Mouse (Mus musculus): ENCODE measurements around the gene Det1. TPM values are rescaled to one million over a fixed set of nuclear protein-coding genes. Genes with fewer than 3 reads are reported as not detected.

Gene Det1
- total RNA-seq, 1 experiment = 14.5 TPM

GRCm38 (mm10) chr7:78884139-78884538, 37.1 kb upstream of the Det1 start:
- H3K4me1 ChIP-seq (ENCODE audit: control insufficient read depth in 2 of 2, insufficient read depth in 2 of 2, low read length in 2 of 2, poor library complexity in 1 of 2) = peaks cover 0 to 2% of the 10 kb centered on the region in 2 experiments; a peak in 1 of 4 replicates
- TF ChIP-seq MAFK (IDR thresholded peaks at IDR 0.05; ENCODE audit: insufficient read depth, low read depth, low read length) = no peak
- H3K9me3 ChIP-seq (ENCODE audit: control insufficient read depth, insufficient read depth, low read depth, low read length) = no peaks in the 10 kb centered on the region
- H3K4me3 ChIP-seq (ENCODE audit: insufficient read depth in 1 of 2, low read depth in 1 of 2, low read length in 2 of 2, poor library complexity in 1 of 2, severe bottlenecking in 1 of 2) = no peak overlapping the region
- no peak overlapping the region for H3K9ac ChIP-seq (ENCODE audit: insufficient read depth, low read depth, low read length, poor library complexity, severe bottlenecking)
- no peaks in the 10 kb centered on the region for H3K36me3 ChIP-seq (ENCODE audit: control insufficient read depth, insufficient read depth, low read length, poor library complexity, severe bottlenecking)
- H3K27ac ChIP-seq (ENCODE audit: insufficient read depth, low read depth, low read length, poor library complexity, severe bottlenecking) = no peak overlapping the region
- no peak for DNase-seq (ENCODE audit: low read depth, low spot score)
- in situ Hi-C loops (cut with MboI; ENCODE audit: low sequenced_read_pairs in 2 of 2, unreplicated experiment in 2 of 2) = no loop called here

- no peaks in the 10 kb centered on the region for H3K9me3 ChIP-seq (ENCODE audit: control insufficient read depth, insufficient read depth, low read depth, low read length)
- no peak overlapping the region for H3K9ac ChIP-seq (ENCODE audit: insufficient read depth, low read depth, low read length, poor library complexity, severe bottlenecking)
- DNase-seq (ENCODE audit: low read depth, low spot score) = no peak
- no peaks in the 10 kb centered on the region for H3K36me3 ChIP-seq (ENCODE audit: control insufficient read depth, insufficient read depth, low read length, poor library complexity, severe bottlenecking)
- in situ Hi-C loops (cut with MboI; ENCODE audit: low sequenced_read_pairs in 2 of 2, unreplicated experiment in 2 of 2) = no loop called here
- TF ChIP-seq CHD2 (IDR thresholded peaks at IDR 0.05; ENCODE audit: low read depth, low read length) (no peak), ZNF384 (IDR thresholded peaks at IDR 0.05; ENCODE audit: low read depth, low read length) (no peak), ZC3H11A (IDR thresholded peaks at IDR 0.05; ENCODE audit: borderline replicate concordance, low read depth, low read length) (no peak)
- no peak overlapping the region for H3K4me3 ChIP-seq (ENCODE audit: insufficient read depth in 1 of 2, low read depth in 1 of 2, low read length in 2 of 2, poor library complexity in 1 of 2, severe bottlenecking in 1 of 2)
- H3K27ac ChIP-seq (ENCODE audit: insufficient read depth, low read depth, low read length, poor library complexity, severe bottlenecking) = no peak overlapping the region
- H3K4me1 ChIP-seq (ENCODE audit: control insufficient read depth in 2 of 2, insufficient read depth in 2 of 2, low read length in 2 of 2, poor library complexity in 1 of 2) = peaks cover 0 to 2% of the 10 kb centered on the region in 2 experiments; a peak in 1 of 4 replicates
Observed at GRCm38 (mm10) chr7:78883726-78884060, 36.6 kb upstream of the Det1 start.

GRCm38 (mm10) chr7:78883016-78883725, 36.1 kb upstream of the Det1 start:
- Histone ChIP-seq H3K4me3 (ENCODE audit: insufficient read depth in 1 of 2, low read depth in 1 of 2, low read length in 2 of 2, poor library complexity in 1 of 2, severe bottlenecking in 1 of 2) (peak overlapping the region in 1 of 2 experiments; percentile 40; a peak in 2 of 4 replicates), H3K27ac (ENCODE audit: insufficient read depth, low read depth, low read length, poor library complexity, severe bottlenecking) (no peak overlapping the region), H3K4me1 (ENCODE audit: control insufficient read depth in 2 of 2, insufficient read depth in 2 of 2, low read length in 2 of 2, poor library complexity in 1 of 2) (peaks cover 0 to 2% of the 10 kb centered on the region in 2 experiments; a peak in 1 of 4 replicates), H3K9ac (ENCODE audit: insufficient read depth, low read depth, low read length, poor library complexity, severe bottlenecking) (no peak overlapping the region), H3K9me3 (ENCODE audit: control insufficient read depth, insufficient read depth, low read depth, low read length) (no peaks in the 10 kb centered on the region), H3K36me3 (ENCODE audit: control insufficient read depth, insufficient read depth, low read length, poor library complexity, severe bottlenecking) (no peaks in the 10 kb centered on the region)
- DNase-seq (ENCODE audit: low read depth, low spot score) = no peak
- in situ Hi-C loops (cut with MboI; ENCODE audit: low sequenced_read_pairs in 2 of 2, unreplicated experiment in 2 of 2) = no loop called here
- TF ChIP-seq ZNF384 (IDR thresholded peaks at IDR 0.05; ENCODE audit: low read depth, low read length) (no peak), ZC3H11A (IDR thresholded peaks at IDR 0.05; ENCODE audit: borderline replicate concordance, low read depth, low read length) (no peak), CHD2 (IDR thresholded peaks at IDR 0.05; ENCODE audit: low read depth, low read length) (no peak), HCFC1 (IDR thresholded peaks at IDR 0.05; ENCODE audit: borderline replicate concordance, insufficient read depth, low read length) (no peak), MAFK (IDR thresholded peaks at IDR 0.05; ENCODE audit: insufficient read depth, low read depth, low read length) (no peak)

- no peak overlapping the region for H3K27ac ChIP-seq (ENCODE audit: insufficient read depth, low read depth, low read length, poor library complexity, severe bottlenecking)
- TF ChIP-seq CHD2 (IDR thresholded peaks at IDR 0.05; ENCODE audit: low read depth, low read length) (no peak), ZC3H11A (IDR thresholded peaks at IDR 0.05; ENCODE audit: borderline replicate concordance, low read depth, low read length) (no peak), HCFC1 (IDR thresholded peaks at IDR 0.05; ENCODE audit: borderline replicate concordance, insufficient read depth, low read length) (no peak), MAFK (IDR thresholded peaks at IDR 0.05; ENCODE audit: insufficient read depth, low read depth, low read length) (no peak), ZNF384 (IDR thresholded peaks at IDR 0.05; ENCODE audit: low read depth, low read length) (no peak)
- in situ Hi-C loops (cut with MboI; ENCODE audit: low sequenced_read_pairs in 2 of 2, unreplicated experiment in 2 of 2) = no loop called here
- peaks cover 0 to 2% of the 10 kb centered on the region in 2 experiments; a peak in 1 of 4 replicates for H3K4me1 ChIP-seq (ENCODE audit: control insufficient read depth in 2 of 2, insufficient read depth in 2 of 2, low read length in 2 of 2, poor library complexity in 1 of 2)
- no peak overlapping the region for H3K9ac ChIP-seq (ENCODE audit: insufficient read depth, low read depth, low read length, poor library complexity, severe bottlenecking)
- no peak overlapping the region for H3K4me3 ChIP-seq (ENCODE audit: insufficient read depth in 1 of 2, low read depth in 1 of 2, low read length in 2 of 2, poor library complexity in 1 of 2, severe bottlenecking in 1 of 2)
- no peaks in the 10 kb centered on the region for H3K36me3 ChIP-seq (ENCODE audit: control insufficient read depth, insufficient read depth, low read length, poor library complexity, severe bottlenecking)
- no peaks in the 10 kb centered on the region for H3K9me3 ChIP-seq (ENCODE audit: control insufficient read depth, insufficient read depth, low read depth, low read length)
- DNase-seq (ENCODE audit: low read depth, low spot score) = no peak
Observed at GRCm38 (mm10) chr7:78882469-78882837, 35.4 kb upstream of the Det1 start.
